Comparison of ENCODE assay signal across 8 mouse cellular contexts in the genomic region with DNA sequence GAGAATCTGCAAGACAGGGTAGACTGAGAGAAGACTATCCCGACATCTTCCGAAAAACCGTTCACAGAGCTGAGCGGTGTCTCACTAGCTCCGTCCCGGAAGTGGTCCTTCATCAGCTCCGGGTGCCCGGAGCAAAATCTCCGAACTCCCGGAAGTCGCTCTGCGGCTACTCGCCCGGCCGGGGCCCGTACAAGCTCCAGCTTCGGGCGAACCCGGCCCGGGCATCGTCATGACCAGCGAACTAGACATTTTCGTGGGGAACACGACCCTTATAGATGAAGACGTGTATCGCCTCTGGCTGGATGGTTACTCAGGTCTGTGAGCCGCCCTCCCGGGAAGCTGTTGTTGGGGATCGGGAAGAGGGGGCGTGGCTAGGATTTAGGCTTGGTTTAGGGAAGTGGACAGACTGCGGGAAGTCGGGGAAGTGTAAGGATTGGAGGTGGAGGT. TPM values are rescaled to one million over a fixed set of nuclear protein-coding genes. Genes with fewer than 3 reads are reported as not detected.
DNase-seq lines count a peak whose midpoint lies in the region; ATAC-seq and TF ChIP-seq lines count a peak whose summit lies in the region.

A gene (plus strand): TSS at position 151 of the 447 bp plus-strand sequence.

- peak; percentile 95 for TF ChIP-seq POLR2A in olfactory bulb, adult 2 months (IDR thresholded peaks at IDR 0.05; ENCODE audit: insufficient read depth, low read depth, low read length)
- TF ChIP-seq POLR2A in thymus, adult 2 months (IDR thresholded peaks at IDR 0.05; ENCODE audit: control insufficient read depth, extremely low read depth, insufficient read depth, low read length, poor library complexity), result peak; percentile 67; the same call in 1 of the 2 replicates

- peak within 1 kb of the TSS; percentile 75 for H3K4me3 ChIP-seq in forebrain, embryonic 15.5 days
- H3K4me3 ChIP-seq in lung, embryonic 14.5 days (ENCODE audit: low read depth, low read length), result peak within 1 kb of the TSS; percentile 57
- peak within 1 kb of the TSS; percentile 71 for H3K4me3 ChIP-seq in olfactory bulb, adult 2 months (ENCODE audit: insufficient read depth, low read depth, low read length)
- peak within 1 kb of the TSS; percentile 96 for H3K4me3 ChIP-seq in thymus, adult 2 months (ENCODE audit: control insufficient read depth, insufficient read depth, low read length)

- DNase-seq in ES-CJ7 (ENCODE audit: low read depth, low spot score), result peak; percentile 87
- peak; percentile 83 for DNase-seq in cerebellum, adult 11 months
- DNase-seq in heart, postnatal 25 days (ENCODE audit: low spot score), result peak; percentile 78
- peak; percentile 81 to 91 for DNase-seq in layer of hippocampus, adult 18-20 months (ENCODE audit: low spot score in 2 of 2)
- peak; percentile 97 for DNase-seq in lung, embryonic 14.5 days
- peak; percentile 79 for DNase-seq in thymus, adult 2 months

- ATAC-seq in forebrain, embryonic 15.5 days (replicated peaks), result peak; percentile 49
- ATAC-seq in lung, embryonic 14.5 days (ENCODE audit: insufficient read depth), result peak; percentile 64

- H3K27ac ChIP-seq in forebrain, embryonic 15.5 days (replicated peaks), result peak within 1 kb of the TSS; percentile 82
- peak within 1 kb of the TSS; percentile 42; the same call in 1 of the 2 replicates for H3K27ac ChIP-seq in lung, embryonic 14.5 days (ENCODE audit: low read depth)
- peak within 1 kb of the TSS; percentile 48 for H3K27ac ChIP-seq in olfactory bulb, adult 2 months (ENCODE audit: insufficient read depth, low read depth, low read length)
- peak within 1 kb of the TSS; percentile 8 for H3K27ac ChIP-seq in thymus, adult 2 months (ENCODE audit: control insufficient read depth, insufficient read depth, low read length)

- peak within 1 kb of the TSS; percentile 93 for H3K4me2 ChIP-seq in forebrain, embryonic 15.5 days (replicated peaks)
- H3K4me2 ChIP-seq in lung, embryonic 14.5 days, result peak within 1 kb of the TSS; percentile 82

- H3K4me1 ChIP-seq in forebrain, embryonic 15.5 days, result peaks cover 53% of the 10 kb centered on the region
- H3K4me1 ChIP-seq in lung, embryonic 14.5 days (ENCODE audit: insufficient read depth), result peaks cover 10% of the 10 kb centered on the region
- H3K4me1 ChIP-seq in olfactory bulb, adult 2 months (ENCODE audit: control insufficient read depth, insufficient read depth, low read length), result peaks cover 34% of the 10 kb centered on the region
- peaks cover 24% of the 10 kb centered on the region for H3K4me1 ChIP-seq in thymus, adult 2 months (replicated peaks; ENCODE audit: control insufficient read depth, insufficient read depth, low read length)

- no peaks in the 10 kb centered on the region for H3K9me3 ChIP-seq in forebrain, embryonic 15.5 days
- H3K9me3 ChIP-seq in lung, embryonic 14.5 days (ENCODE audit: low read depth, low read length), result no peaks in the 10 kb centered on the region

- intact Hi-C loops in heart, postnatal 25 days (cut with DNase I), result no loop called here

- peaks cover 26% of the 10 kb centered on the region for H3K36me3 ChIP-seq in forebrain, embryonic 15.5 days
- peaks cover 34% of the 10 kb centered on the region for H3K36me3 ChIP-seq in lung, embryonic 14.5 days (ENCODE audit: insufficient read depth)
- H3K36me3 ChIP-seq in thymus, adult 2 months (ENCODE audit: control insufficient read depth, insufficient read depth, low read length), result peaks cover 5% of the 10 kb centered on the region

- 0 out of 2 replicates have a peak, but pooled peaks cover 9% of the 10 kb centered on the region for H3K27me3 ChIP-seq in forebrain, embryonic 15.5 days
- no peaks in the 10 kb centered on the region for H3K27me3 ChIP-seq in lung, embryonic 14.5 days (ENCODE audit: insufficient read depth, low read length)
- H3K27me3 ChIP-seq in thymus, adult 2 months (ENCODE audit: control insufficient read depth, insufficient read depth, low read length), result no peaks in the 10 kb centered on the region

- TF ChIP-seq CTCF in lung, embryonic 14.5 days (IDR thresholded peaks at IDR 0.05; ENCODE audit: low read depth), result no peak
- no peak for TF ChIP-seq CTCF in olfactory bulb, adult 2 months (IDR thresholded peaks at IDR 0.05; ENCODE audit: insufficient read depth, low read depth, low read length)
- no peak; the same call in 1 of the 2 replicates for TF ChIP-seq CTCF in thymus, adult 2 months (IDR thresholded peaks at IDR 0.05; ENCODE audit: borderline replicate concordance, control insufficient read depth, extremely low read depth, insufficient read depth, low read length, poor library complexity)

- H3K9ac ChIP-seq in forebrain, embryonic 15.5 days (replicated peaks), result peak within 1 kb of the TSS; percentile 75
- peak within 1 kb of the TSS; percentile 62 for H3K9ac ChIP-seq in lung, embryonic 14.5 days

- under 1% methylated on average over 32 of the region's 32 CpGs for whole genome bisulfite sequencing in forebrain, embryonic 15.5 days
- 1% methylated on average over 32 of the region's 32 CpGs for WGBS in lung, embryonic 14.5 days
- under 1% methylated on average over 32 of the region's 32 CpGs for WGBS in olfactory bulb, adult 2 months
- under 1% methylated on average over 32 of the region's 32 CpGs for WGBS in thymus, adult 2 months

RNA-seq across cellular contexts. Expression of the gene that starts here (rescaled TPM):
- 160 and 184 TPM in 2 replicates for polyA plus RNA-seq in forebrain, embryonic 15.5 days (2015; fragmentation: Nextera tagmentation; extraction: Ambion mirVana)
- total RNA-seq in heart, postnatal 25 days (2021), result 10 to 100 TPM; 45.5 to 51.0 TPM
- total RNA-seq in layer of hippocampus, adult 18-20 months (2021), result 10 to 100 TPM; 95.7 to 97.4 TPM
- polyA plus RNA-seq in lung, embryonic 14.5 days (2014; fragmentation: Nextera tagmentation; extraction: Ambion mirVana), result 101 and 104 TPM in 2 replicates
- not detected in 2 replicates for polyA plus RNA-seq in olfactory bulb, adult 2 months (2012; ENCODE audit: insufficient read depth, insufficient read length, low replicate concordance, missing spikeins)
- 142 and 157 TPM in 2 replicates for polyA plus RNA-seq in thymus, adult 2 months (2012; rRNA removed)

Comparison
In these comparisons a context has a peak if more than half of its experiments do, and no peak if none do; other contexts are left out.
1. Peak in every context shown above with its lines: DNase-seq, ATAC-seq, H3K4me3 ChIP-seq and H3K27ac ChIP-seq.
2. RNA of the gene that starts here (polyA plus RNA-seq): 160 to 184 TPM in forebrain, embryonic 15.5 days, 142 to 157 TPM in thymus, adult 2 months and 101 to 104 TPM in lung, embryonic 14.5 days; not detected in olfactory bulb, adult 2 months; every median in the first group is over 100 times any median in the second.
3. H3K27ac ChIP-seq: peak in every context shown above with its lines; median percentile 82 in forebrain, embryonic 15.5 days; 48 in olfactory bulb, adult 2 months; 42 in lung, embryonic 14.5 days; 8 in thymus, adult 2 months.